Mouse (Mus musculus): ENCODE measurements around the gene Lrrc20.
"Not testable (repeated sequence)": the region's sequence is repeated elsewhere in the genome, so short reads cannot be mapped to it uniquely, and the experiment has no call there.

The Lrrc20 gene

DNA sequence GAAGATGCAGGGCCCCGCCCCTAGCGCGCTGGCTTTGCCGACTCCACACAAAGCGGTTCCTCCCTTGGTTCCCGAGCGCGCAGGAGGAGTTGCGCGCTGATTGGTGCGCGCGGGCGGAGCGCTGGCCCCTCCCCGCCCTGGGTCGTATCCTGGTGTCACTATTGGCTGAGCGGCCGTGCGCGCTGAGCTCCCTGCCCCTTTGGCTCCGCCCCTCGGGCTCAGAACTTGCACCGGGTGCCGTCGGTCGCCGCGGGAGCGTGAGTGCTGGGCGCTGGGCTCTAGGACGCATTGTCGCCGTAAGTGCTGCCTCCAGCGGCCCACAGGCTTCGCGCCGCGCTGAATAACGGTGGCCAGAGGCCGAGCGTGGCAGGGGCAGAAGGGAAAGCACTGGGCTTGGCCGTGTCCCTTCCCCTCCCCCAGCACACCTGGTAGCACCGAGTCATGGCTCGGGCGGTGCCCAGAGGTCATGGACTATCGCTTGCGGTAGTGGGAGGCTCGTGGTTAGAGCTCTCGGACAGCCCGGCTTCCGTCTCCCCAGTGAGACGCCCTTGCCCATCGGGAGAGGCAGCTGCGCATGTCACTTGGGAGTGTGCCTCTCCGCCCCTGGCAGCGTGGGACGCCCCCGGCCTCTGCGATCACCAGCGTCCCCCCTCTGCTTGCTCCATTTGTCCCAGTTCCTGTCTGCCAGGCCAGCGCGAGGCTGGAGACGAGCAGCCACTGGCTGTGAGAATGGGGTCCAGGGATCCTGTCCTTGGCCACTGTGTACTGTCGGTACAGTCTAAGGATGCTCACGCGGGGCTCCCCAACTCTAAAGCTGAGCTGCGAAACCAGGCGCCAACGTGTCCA, at the start of gene Lrrc20:
Gene Lrrc20 (plus strand): TSS at position 208 of the 846 bp plus-strand sequence.
- peak; percentile 98 for DNase-seq (ENCODE audit: low spot score)

DNA sequence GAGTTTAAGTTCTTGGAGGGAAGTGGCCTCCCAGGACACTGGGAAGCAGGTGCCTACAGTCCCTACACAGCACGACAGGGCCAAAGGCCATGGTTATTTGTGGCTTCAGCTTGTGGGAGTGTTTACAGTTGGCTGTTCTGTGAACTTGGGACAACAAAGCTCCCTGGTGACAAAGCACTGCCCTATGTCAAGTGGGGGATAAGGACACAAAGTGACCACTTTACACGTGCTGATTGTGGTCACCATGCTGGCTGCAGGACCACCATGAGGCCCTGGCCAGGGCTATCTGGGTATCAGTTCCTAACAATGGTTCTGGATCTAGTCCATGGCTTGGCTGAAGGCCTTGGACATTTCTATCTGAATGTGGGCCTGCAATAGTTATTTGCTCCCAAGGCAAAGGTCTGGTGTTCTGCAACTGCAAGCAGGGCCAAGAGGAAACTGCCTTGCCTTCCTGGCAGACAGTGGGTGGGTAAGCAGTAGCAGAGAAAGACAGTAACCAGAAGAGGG, 49.3 kb upstream of the Lrrc20 start:
- no peak for DNase-seq (ENCODE audit: low spot score)

DNA sequence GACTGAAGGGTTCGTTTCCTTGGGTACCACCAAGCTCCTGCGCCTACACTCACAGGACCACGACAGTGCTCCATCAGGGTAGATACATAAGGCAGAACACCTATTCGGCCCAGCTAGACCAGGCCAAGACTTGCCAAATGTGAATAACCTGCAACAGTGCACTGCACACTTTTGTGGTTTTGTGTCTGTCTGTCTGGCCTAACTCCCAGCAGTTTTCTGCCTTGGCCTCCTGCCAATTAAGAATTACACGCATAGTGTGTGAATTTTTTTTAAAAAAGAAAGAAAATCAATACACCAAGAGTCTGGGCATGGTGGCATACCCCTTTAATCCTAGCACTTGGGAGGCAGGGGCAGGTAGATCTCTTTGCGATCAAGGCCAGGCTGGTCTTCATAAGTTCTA, 47.6 kb upstream of the Lrrc20 start:
- DNase-seq (ENCODE audit: low spot score), result no peak

DNA sequence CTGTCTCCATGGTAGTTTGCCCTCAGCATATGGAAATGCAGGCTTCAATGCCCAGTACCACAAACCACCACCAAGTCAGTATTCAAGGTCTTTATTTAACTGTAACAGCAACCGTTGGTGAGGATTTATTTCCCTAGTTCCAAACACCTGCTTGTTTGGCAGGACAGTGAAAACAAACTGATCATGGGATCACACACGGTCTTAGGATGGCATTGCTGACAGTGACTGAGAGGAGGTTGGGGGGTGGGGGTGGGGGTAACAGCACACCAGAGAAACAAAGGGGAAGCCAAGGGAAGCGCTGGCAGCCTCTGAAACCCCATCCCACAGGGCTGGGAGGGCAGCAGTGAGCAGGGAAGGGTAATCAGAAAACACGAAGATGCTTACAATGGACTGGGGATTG, 47.2 kb upstream of the Lrrc20 start:
- DNase-seq (ENCODE audit: low spot score), result no peak

DNA sequence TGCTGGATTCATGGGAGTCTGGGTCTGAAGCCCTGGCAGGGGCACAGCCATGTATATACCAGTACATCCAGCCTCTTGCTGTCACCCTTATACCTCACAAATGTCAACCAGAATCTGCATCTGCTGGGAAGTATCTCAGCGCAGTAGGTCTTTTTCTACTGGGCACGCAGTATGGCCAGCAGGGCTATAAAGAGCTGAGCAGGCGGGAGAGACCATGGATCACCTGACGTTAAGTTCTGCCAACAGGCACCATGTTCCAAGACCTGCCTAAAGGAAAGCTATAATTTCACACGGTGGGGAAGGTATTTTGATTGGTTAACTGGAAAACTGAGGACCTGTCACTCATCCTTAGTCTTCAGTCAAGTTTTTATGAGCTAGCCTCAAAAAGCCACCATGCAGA, 46.6 kb upstream of the Lrrc20 start:
- DNase-seq (ENCODE audit: low spot score), result no peak

DNA sequence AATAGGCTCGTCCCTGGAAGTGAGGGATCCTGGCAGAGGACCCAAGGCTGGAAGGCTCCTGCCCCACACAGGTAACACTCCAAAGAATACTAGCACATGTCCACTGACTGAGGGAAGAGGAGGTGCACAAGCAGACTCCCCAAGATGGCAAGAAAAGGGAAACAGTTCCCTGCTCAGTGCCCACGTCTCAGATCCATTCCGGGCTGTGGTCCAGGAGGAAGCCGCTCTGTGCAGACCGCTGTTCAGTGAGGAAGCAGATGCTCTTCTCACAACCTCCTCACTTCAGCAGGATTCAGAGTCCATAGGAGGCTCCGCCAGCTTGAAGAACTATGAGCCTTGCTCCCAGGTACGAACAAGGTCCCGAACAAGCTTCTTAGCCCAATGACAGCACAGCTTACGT, 44.2 kb upstream of the Lrrc20 start:
- DNase-seq (ENCODE audit: low spot score), result no peak

DNA sequence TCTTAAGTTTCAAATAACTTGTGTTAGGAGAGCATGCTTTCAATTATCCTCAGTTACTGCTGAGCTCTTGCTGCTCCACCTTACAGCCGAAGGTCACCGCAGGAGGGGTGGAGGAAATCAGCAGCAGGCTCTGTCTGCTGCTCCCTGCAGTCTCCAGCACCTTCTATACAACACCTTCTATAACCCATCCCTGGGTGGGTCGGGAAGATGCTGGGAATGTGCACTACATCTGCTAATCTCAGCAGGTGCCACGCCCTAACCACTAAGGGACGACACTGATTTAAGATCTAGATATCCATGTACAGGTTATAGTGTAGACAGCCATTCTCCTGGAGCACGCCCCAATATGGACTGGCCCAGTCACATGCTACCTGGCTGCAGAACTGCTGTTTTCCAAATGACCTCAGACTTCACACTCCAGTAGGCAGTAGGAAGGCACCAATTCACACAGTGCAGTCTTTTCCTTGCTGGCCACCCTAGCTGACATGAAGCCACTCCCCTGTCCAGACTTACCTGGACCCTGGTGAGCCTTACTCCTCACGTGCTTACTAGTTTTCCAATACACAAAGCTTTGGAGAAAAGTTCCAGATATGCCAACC, 35.3 kb upstream of the Lrrc20 start:
- no peak for DNase-seq (ENCODE audit: low spot score)

DNA sequence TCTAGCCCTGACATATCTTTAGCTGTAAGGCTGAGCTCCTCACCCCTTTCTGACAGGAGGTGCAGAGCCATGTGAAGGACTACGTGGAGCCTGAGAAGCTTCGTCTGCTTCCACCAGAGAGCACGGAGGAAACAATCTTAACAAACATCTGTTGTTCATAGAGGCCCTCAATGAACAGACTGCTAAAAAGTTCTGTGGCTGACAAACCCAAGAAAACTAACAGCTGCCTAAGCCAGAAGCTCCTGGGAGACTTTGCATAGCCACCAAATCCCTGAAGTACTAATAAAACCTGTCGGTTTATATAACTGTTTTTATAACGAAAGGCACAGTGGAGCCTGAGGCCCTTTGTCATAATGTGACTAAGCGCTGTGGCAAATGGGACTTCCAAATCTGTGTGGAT, 32.1 kb upstream of the Lrrc20 start:
- DNase-seq (ENCODE audit: low spot score), result no peak

DNA sequence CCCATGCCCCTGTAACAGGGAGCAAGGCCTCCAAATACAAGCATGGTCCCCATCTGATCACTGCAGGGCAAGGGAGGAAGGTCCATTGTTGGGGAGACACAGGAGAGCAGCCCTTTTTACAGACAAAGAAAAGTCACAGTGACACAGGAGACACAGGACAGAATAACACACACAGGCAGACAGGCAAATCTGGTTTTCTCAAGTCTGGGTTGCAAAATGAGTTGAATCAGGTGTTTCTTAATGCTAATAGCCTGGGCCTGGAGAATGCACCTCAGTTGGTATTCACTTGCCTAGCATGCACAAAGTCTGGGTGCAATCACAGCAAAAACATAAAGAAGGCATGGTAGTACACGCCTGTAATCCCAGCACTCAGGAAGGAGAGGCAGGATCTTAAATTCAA, 31.7 kb upstream of the Lrrc20 start:
- no peak for DNase-seq (ENCODE audit: low spot score)

DNA sequence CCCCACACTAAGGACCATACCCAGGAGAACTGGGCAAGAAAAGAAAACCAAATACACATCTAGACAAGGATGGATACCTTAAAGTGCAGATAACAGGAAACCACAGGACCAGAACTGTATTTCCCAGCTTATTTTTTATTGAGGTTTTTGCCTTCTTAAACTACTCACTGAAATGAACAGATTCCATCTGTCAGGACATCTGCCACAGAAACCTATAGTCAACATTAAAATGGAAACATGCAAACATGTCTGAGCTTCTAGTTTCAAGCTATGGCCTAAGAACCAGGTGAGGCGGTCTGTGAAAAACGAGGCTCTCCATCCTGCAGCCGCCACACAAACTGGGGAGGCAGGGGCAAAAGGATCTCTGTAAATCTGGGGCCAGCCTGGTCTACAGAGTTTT, 30.6 kb upstream of the Lrrc20 start:
- no peak for DNase-seq (ENCODE audit: low spot score)

DNA sequence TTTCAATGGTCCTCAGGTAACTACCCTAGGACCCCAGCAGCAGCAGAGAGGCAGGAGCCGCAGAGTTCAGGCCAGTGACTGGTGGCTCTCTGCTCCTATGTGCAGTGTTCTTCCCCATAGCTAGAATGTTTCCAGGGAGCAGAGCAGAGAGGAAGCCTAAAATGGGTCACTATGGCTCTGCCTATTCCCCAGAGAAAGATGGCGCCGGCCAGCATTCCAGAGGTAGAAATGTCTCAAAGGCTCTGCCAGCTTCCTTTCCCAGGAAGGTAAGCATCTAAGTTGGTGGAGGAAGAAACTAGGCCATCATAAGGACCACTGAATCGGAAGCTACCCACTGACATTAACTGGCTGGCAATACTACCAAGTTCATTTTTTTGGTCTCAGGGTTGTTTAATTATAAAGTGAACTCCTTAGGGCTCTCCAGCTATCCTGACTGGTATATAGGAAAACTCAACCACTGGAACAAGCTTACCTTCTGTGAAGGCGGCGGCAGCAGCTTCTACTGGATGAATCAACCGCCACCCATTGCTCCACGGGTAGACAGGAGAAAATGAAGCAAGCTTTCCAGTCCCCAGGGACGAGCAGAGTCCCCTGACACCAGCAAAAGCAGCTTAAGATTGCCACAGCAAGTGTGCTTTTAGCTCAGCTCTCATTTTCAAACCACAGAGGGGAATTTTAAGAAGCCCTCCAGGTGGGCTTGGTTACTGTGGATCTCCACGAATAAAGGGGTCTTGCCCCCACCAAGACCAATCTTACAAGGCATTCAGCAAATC, 27.8 kb upstream of the Lrrc20 start:
- no peak for DNase-seq (ENCODE audit: low spot score)

DNA sequence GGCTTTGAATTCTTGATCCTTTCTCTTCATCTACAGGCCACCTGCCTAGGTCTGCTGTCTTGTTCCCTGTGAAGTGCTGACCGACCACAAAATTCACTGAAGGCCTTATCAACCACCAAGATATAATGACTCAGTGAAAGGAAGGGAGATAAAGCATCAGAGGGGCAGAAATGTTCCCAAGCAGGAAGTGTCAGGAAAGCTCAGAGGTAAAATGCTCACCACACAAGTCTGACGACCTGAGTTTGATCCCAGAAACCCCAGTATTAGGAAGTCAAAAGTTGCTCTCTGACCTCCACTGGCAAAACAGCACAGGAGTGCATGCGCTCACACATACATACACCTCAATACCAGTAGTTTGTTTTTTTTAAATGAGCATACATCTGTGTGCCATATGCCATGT, 26.8 kb upstream of the Lrrc20 start:
- no peak for DNase-seq (ENCODE audit: low spot score)

DNA sequence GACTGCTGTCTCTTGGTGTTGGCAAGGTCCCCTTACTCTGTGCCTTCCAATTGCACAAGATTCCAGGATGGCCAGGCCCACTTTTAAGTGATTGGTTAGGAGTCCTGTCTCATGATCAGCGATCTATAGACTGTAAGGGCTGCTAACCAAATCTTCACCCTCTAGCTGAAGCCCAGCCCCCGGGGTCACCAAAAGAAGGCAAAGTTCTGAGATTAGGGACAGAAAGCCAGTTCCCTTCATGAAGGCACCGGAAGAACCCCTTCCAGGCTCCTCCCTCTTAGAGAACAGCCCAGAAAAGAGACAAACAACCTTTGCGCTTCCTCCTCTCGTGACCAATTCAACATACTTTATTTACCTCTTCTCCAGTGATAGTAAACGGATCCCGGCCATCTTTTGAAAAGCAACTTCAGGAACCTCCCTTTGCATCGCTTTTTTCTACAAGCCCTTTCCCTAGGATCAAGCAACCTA, 24.1 kb upstream of the Lrrc20 start:
- DNase-seq (ENCODE audit: low spot score), result peak; percentile 52

DNA sequence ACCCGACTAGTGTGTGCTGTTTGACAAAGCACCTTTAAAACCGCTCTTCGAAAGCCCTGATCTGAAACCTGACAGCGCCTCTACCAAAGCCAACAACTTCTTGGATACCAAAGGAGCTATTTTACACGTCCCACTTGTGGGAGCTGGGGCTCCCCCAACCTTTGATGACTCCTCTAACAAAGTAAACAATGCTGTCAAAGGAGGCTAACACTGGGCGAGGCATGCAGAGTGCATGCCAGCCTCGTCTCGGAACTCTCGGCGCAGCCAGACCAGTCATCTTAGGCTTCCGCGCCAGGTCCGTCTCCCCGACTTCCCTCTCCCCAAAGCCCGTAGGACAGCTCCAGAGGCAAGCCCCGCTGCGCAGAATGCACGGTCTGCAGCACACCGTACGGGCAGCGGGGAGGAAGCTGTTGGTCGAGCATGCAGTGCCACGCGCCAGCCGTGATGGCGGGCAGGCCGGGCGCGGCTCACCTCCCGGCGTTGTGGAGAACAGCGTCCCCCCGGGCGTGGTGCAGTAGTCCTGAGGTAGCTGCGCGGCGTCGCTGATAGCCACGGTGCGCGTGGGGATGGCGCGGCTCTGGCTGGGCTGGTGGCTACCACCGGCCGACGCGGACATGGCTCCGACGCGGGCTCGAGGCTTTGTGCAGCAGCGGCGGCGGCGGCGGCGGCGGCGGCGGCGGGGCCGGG, 23.5 kb upstream of the Lrrc20 start:
- peak; percentile 33 for DNase-seq (ENCODE audit: low spot score)

DNA sequence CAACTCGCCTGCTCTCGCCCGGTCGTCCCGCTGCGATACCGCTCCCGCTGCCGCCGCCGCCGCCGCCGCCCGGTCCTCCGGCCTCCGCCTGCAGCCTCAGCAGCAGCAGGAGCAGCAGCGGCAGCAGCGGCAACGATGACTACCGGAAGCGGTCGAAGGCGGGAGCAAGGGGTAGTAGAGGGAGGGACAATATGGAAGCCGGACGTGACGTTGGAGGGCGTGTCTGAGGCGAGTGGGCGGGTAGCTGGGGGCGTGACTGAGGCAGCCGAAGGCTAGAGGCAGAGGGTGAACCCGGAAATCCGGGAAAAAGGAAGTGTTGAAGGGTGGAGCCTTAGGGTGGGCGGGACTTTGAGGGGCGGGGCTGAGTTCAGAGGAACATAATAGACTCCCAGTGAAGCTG, 23.0 kb upstream of the Lrrc20 start, which contains the start of gene Eif4ebp2:
Gene Eif4ebp2 (minus strand): TSS at position 17 of the 400 bp plus-strand sequence.
- peak; percentile 99 for DNase-seq (ENCODE audit: low spot score)

DNA sequence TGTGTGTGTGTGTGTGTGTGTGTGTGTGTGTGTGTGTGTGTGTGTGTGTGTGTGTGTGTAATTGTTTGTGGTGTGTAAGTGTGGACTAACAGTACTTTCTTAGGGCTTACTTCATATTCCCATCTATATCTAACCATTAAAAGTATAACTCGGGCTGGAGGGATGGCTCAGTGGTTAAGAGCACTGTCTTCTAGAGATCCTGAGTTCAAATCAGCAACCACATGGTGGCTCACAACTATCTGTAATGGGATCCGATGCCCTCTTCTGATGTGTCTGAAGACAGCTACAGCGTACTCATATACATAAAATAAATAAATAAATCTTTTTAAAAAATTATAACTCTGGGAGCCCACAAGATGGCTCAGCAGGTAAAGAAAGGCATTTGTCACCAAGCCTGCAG, 22.4 kb upstream of the Lrrc20 start:
- not testable (repeated sequence) for DNase-seq (ENCODE audit: low spot score)

DNA sequence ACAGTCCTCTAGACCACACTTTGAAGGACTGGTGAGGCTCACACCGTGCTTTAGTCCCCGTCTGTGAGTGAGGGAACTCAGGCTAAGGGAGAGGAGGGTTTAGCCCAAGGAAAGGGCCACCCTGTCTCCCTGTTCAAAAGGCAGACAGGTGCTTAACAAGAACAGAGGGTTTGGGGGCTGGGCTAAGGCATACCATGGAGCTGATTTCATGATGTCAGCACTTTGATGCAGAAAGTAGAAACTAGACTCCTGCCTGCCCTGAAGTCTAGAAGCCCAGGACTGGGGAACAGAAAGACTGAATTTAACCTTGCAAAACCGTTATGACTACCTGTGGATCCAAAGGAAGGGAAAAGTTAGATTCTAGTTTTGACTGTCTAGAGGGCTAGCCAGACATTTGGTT, 18.4 kb upstream of the Lrrc20 start:
- DNase-seq (ENCODE audit: low spot score), result no peak

DNA sequence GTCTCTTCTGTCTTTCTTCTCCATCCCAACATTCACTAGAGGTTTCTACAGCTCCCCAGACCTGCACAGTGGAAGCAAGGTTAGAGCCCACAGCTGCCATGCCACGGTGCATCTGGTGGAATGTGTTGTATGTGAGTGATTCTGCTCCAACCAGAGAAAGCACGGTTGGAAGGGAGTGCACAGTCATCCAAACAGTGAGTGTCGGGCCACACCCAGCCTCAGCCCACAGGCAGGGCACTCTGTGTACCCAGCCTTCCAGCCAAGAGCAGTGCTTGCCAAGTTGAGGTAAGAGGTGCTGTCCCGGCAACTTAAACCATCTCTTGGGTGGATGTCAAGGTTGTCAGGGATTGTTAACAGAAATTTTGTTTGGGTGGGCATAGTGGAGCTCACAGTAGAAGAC, 10.6 kb upstream of the Lrrc20 start:
- DNase-seq (ENCODE audit: low spot score), result no peak

DNA sequence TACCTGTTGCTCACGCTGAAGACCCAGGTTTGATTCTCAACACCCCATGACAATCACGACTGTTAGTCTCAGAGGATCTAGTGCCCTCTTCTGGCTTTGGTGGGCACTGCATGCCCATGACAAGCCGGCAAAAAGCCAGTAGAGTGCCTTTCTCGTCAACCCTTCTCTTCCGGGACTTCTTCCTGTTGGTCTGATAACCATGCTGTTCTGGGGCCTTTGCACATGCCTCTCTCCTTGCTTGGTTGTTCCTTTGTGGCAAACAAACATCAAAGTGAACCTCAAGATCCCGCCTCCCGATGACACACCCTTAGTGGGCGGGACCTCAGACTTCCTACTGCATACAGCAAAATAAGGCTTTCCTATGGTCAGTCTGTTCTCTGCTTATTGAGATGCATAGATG, 9.4 kb upstream of the Lrrc20 start:
- DNase-seq (ENCODE audit: low spot score), result peak; percentile 31

DNA sequence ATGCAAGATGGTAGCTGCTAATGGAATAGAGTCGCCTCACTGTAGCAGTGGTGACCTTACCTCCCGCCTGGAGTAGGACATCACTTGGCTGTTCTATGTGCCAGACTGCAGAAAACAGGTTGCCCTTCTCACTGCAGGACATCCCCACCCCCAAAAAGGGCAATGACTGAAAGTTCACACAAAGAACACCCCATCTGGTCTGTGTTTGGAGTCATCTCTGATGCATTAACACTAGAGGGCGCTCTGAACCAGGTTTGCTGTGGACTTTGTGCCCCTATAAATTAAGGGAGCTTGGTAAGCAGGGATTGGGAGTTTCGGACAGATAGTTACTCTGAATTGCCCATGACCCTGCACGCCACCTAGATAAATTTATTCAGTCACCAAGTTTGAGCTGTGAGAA, 8.7 kb upstream of the Lrrc20 start:
- peak; percentile 84 for DNase-seq (ENCODE audit: low spot score)

DNA sequence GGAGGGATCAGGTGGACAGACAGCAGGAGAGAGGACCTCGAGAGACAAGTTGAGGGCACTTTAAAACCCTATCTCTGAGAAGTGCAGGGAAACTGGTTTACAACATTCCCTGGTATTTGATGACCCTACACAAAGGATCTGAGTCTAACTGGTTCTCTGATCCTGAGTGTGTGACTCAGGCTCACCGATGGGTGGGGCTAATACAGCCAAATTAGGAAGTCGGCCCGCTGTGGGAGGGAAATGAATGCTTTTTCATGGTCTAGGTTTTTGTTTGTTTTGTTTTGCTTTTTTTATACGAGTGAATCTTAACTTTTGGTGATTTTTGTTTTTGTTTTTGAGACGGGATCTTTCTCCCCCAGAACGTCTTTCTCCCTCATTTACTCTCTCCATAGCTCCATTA, 6.7 kb upstream of the Lrrc20 start:
- DNase-seq (ENCODE audit: low spot score), result no peak

DNA sequence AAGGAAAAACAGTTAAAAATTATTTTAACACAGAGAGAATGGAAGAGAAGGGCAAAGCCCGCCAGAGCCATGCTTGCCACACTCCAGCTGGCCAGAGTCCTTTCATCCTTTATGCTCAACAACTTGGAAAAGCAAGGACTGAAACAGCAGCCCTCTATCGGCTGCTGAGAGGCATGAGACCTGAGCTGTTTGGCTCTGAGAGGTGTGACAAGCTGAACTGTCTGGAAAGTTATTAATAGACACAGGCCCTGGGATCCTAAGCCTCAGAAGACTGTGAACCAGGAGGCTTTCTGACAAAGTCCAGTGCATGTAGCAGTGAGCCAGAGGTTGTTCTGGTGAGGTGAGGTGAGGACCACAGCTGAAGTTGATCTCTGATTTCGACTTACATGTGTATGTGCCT, 2.0 kb upstream of the Lrrc20 start:
- DNase-seq (ENCODE audit: low spot score), result no peak
